Mouse (Mus musculus): ENCODE results near the gene Olfr796.

DNA sequence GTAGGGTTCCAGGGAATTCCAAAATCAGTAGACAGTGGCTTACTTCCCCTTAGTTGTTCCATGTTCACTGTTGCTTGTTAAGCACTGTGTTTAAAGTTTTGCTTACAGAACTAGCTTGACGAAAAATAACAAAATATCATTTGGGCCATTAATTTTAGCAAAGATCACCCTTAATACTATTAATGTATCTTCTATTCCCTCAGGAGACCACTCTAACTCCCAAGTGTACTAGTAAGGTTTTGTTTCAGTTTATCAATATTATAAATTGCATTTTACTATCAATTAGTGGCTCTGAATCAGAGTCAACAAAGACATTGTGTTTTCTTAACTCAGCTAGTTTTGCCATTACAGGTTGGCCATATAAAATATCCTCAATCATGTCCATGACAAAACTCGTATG is 45.0 kb downstream of the Olfr796 start, which contains the start of gene Olfr794:
- no peak for TF ChIP-seq POLR2A (IDR thresholded peaks at IDR 0.05; ENCODE audit: insufficient read depth, low read depth, low read length)
- no peak for TF ChIP-seq CTCF (IDR thresholded peaks at IDR 0.05)
- no peak for TF ChIP-seq EP300 (IDR thresholded peaks at IDR 0.05; ENCODE audit: insufficient read depth, low read depth, low read length)
